Mouse (Mus musculus) thymus, postnatal 0 days (tissue): ENCODE data around the gene Vcl. TPM values are rescaled to one million over a fixed set of nuclear protein-coding genes. Genes with fewer than 3 reads are reported as not detected.
A peak's percentile ranks its signal among the peaks of the same experiment; 100 is the strongest.

Source experiments
- DNase-seq: peaks from one replicate; pipeline ENCODE4 v3.0.0-alpha.2; 2015; ENCODE audit warnings: low spot score
- polyA plus RNA-seq: library from polyadenylated mRNA; unstranded; fragments of >200 nt; fragmentation: Nextera tagmentation; extraction: Ambion mirVana; gene quantifications from 2 replicates; pipeline ENCODE4 v1.2.1, GENCODE M21; 2015

The Vcl gene
- polyA plus RNA-seq: 6.4 and 6.6 TPM in 2 replicates

- peak; percentile 92 for DNase-seq
Measured at GRCm38 (mm10) chr14:20928848-20929745, at the start of gene Vcl. Gene Vcl (plus strand): TSS chr14:20929398.

GRCm38 (mm10) chr14:20884691-20885090 lies 44.5 kb upstream of the Vcl start:
- DNase-seq: no peak

- DNase-seq: peak; percentile 68
Measured at GRCm38 (mm10) chr14:20885091-20885888, 43.9 kb upstream of the Vcl start.

- DNase-seq: peak; percentile 81
Measured at GRCm38 (mm10) chr14:20886266-20886665, 42.9 kb upstream of the Vcl start.

- no peak for DNase-seq
Measured at GRCm38 (mm10) chr14:20887541-20888085, 41.6 kb upstream of the Vcl start.

GRCm38 (mm10) chr14:20891941-20892402 lies 37.2 kb upstream of the Vcl start:
- DNase-seq: no peak

- DNase-seq: no peak
Measured at GRCm38 (mm10) chr14:20893815-20894214, 35.4 kb upstream of the Vcl start.

GRCm38 (mm10) chr14:20901267-20901666 lies 27.9 kb upstream of the Vcl start:
- no peak for DNase-seq

- DNase-seq: no peak
Measured at GRCm38 (mm10) chr14:20903137-20903536, 26.1 kb upstream of the Vcl start.

- no peak for DNase-seq
Measured at GRCm38 (mm10) chr14:20911811-20912210, 17.4 kb upstream of the Vcl start.

- no peak for DNase-seq
Measured at GRCm38 (mm10) chr14:20914415-20914814, 14.8 kb upstream of the Vcl start.

- DNase-seq: no peak
Measured at GRCm38 (mm10) chr14:20916625-20917612, 12.3 kb upstream of the Vcl start.

- no peak for DNase-seq
Measured at GRCm38 (mm10) chr14:20924071-20924789, 5.0 kb upstream of the Vcl start.

GRCm38 (mm10) chr14:20927470-20928307 lies 1.5 kb upstream of the Vcl start:
- peak; percentile 3 for DNase-seq

GRCm38 (mm10) chr14:20928308-20928685 lies 901 bp upstream of the Vcl start:
- peak; percentile 26 for DNase-seq

GRCm38 (mm10) chr14:20929814-20930434 lies 726 bp downstream of the Vcl start:
- peak; percentile 42 for DNase-seq

- DNase-seq: no peak
Measured at GRCm38 (mm10) chr14:20930481-20931391, 1.5 kb downstream of the Vcl start.
